In genomic region chr5:134313451-134314067, GRCm38 (mm10) we compare ENCODE assay signal across 1 mouse cellular context.
TF ChIP-seq lines count a peak whose summit lies in the region.

No protein-coding gene starts in this region.

TF ChIP-seq in MEL, 35 proteins besides CTCF, POLR2A, EP300 and RAD21 (continued from another document):
- TF ChIP-seq MAFK (IDR thresholded peaks at IDR 0.05; ENCODE audit: borderline replicate concordance, low read depth, low read length), result no peak
